Mouse (Mus musculus) lung, postnatal 0 days (tissue): ENCODE results near the gene Slc30a5.

Experiments used
- CTCF ChIP-seq: IDR thresholded peaks from 2 replicates; pipeline ENCODE4 v1.5.1; 2016; ENCODE audit warnings: antibody characterized with exemption, mild to moderate bottlenecking
- EP300 ChIP-seq: IDR thresholded peaks from 2 replicates; pipeline ENCODE4 v1.6.1; 2016; ENCODE audit warnings: antibody characterized with exemption, mild to moderate bottlenecking, control low read depth

DNA sequence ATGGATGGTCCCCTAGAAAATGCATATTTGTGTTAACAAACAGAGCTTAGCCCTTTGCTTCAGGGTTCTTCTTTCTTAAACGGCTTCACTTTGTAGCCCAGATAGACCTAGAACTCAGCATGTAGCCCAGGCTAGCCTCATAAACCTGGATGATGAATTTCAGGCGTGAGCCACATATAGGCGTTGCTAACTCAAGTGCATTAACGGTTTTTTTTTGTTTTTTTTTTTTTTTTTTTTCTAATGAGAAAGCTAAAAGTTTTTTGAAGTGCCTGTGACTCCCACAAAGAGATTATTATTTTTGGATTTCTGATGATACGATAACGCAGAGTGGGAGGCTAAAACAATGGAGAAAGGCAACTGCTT, 394 bp upstream of the Slc30a5 start:
- TF ChIP-seq CTCF (no peak), EP300 (no peak)
